Mouse (Mus musculus): ENCODE data around the gene Ifnlr1. TPM values are rescaled to one million over a fixed set of nuclear protein-coding genes. Genes with fewer than 3 reads are reported as not detected.
"Not testable (repeated sequence)": the region's sequence is repeated elsewhere in the genome, so short reads cannot be mapped to it uniquely, and the experiment has no call there.

The Ifnlr1 gene
- 0.42 and 0.65 TPM in 2 replicates for polyA plus RNA-seq (2016; fragmentation: Nextera tagmentation; extraction: Ambion mirVana)

- Histone ChIP-seq H3K4me2 (replicated peaks) (peak within 1 kb of the TSS; percentile 97), H3K4me3 (peak within 1 kb of the TSS; percentile 51), H3K36me3 (no peaks in the 10 kb centered on the region), H3K9me3 (replicated peaks) (no peaks in the 10 kb centered on the region), H3K4me1 (peaks cover 16% of the 10 kb centered on the region), H3K27me3 (peaks cover 58% of the 10 kb centered on the region), H3K9ac (peak within 1 kb of the TSS; percentile 66), H3K27ac (no peak within 1 kb of the TSS)
- 1% methylated on average over 41 of the region's 41 CpGs for WGBS
- ATAC-seq (ENCODE audit: low FRiP score): no peak
Observed at GRCm38 (mm10) chr4:135685906-135686567, at the start of gene Ifnlr1. Gene Ifnlr1, plus strand, starts transcription at chr4:135686287.

GRCm38 (mm10) chr4:135641302-135642079 lies 44.6 kb upstream of the Ifnlr1 start:
- WGBS: 79% methylated on average over 8 of the region's 8 CpGs
- H3K4me3 ChIP-seq; ATAC-seq (ENCODE audit: low FRiP score); H3K9ac ChIP-seq; H3K9me3 ChIP-seq (replicated peaks); H3K27ac ChIP-seq; H3K4me2 ChIP-seq (replicated peaks); H3K27me3 ChIP-seq; H3K4me1 ChIP-seq; H3K36me3 ChIP-seq: not testable (repeated sequence)

- Histone ChIP-seq H3K36me3 (no peaks in the 10 kb centered on the region), H3K9ac (no peak overlapping the region), H3K9me3 (replicated peaks) (no peaks in the 10 kb centered on the region), H3K27me3 (no peaks in the 10 kb centered on the region; the same call in 1 of the 2 replicates), H3K4me1 (0 out of 2 replicates have a peak, but pooled peaks cover 7% of the 10 kb centered on the region), H3K27ac (no peak overlapping the region), H3K4me3 (no peak overlapping the region), H3K4me2 (replicated peaks) (no peak overlapping the region)
- 73% methylated on average over 12 of the region's 12 CpGs for WGBS
- no peak for ATAC-seq (ENCODE audit: low FRiP score)
Observed at GRCm38 (mm10) chr4:135645022-135645637, 41.0 kb upstream of the Ifnlr1 start.

GRCm38 (mm10) chr4:135652966-135653607 lies 33.0 kb upstream of the Ifnlr1 start:
- Histone ChIP-seq H3K9ac (no peak overlapping the region), H3K4me1 (peaks cover 27% of the 10 kb centered on the region), H3K9me3 (replicated peaks) (no peaks in the 10 kb centered on the region), H3K4me3 (no peak overlapping the region), H3K27me3 (no peaks in the 10 kb centered on the region), H3K4me2 (replicated peaks) (no peak overlapping the region), H3K36me3 (no peaks in the 10 kb centered on the region), H3K27ac (no peak overlapping the region)
- WGBS: 55% methylated on average over 11 of the region's 11 CpGs
- ATAC-seq (ENCODE audit: low FRiP score): no peak

GRCm38 (mm10) chr4:135653956-135654355 lies 32.1 kb upstream of the Ifnlr1 start:
- ATAC-seq (ENCODE audit: low FRiP score): no peak
- Histone ChIP-seq H3K4me2 (replicated peaks) (no peak overlapping the region), H3K4me3 (no peak overlapping the region), H3K4me1 (peaks cover 27% of the 10 kb centered on the region), H3K9ac (no peak overlapping the region), H3K27ac (no peak overlapping the region), H3K36me3 (no peaks in the 10 kb centered on the region), H3K27me3 (no peaks in the 10 kb centered on the region), H3K9me3 (replicated peaks) (no peaks in the 10 kb centered on the region)
- WGBS: 93% methylated on average over 7 of the region's 7 CpGs

- no peak overlapping the region for H3K4me3 ChIP-seq
- H3K4me2 ChIP-seq (replicated peaks): no peak overlapping the region
- H3K27ac ChIP-seq: no peak overlapping the region
- H3K9me3 ChIP-seq (replicated peaks): no peaks in the 10 kb centered on the region
- no peaks in the 10 kb centered on the region for H3K36me3 ChIP-seq
- WGBS: 25% methylated on average over 7 of the region's 7 CpGs
- no peak for ATAC-seq (ENCODE audit: low FRiP score)
- H3K4me1 ChIP-seq: peaks cover 27% of the 10 kb centered on the region
- H3K27me3 ChIP-seq: no peaks in the 10 kb centered on the region
- H3K9ac ChIP-seq: no peak overlapping the region
Observed at GRCm38 (mm10) chr4:135655499-135655898, 30.6 kb upstream of the Ifnlr1 start.

- 37% methylated on average over 10 of the region's 10 CpGs for WGBS
- Histone ChIP-seq H3K27me3 (no peaks in the 10 kb centered on the region), H3K36me3 (no peaks in the 10 kb centered on the region), H3K4me1 (peaks cover 27% of the 10 kb centered on the region), H3K4me2 (replicated peaks) (peak overlapping the region; percentile 29; the same call in 1 of the 2 replicates), H3K4me3 (no peak overlapping the region), H3K9ac (no peak overlapping the region; the same call in 1 of the 2 replicates), H3K9me3 (replicated peaks) (no peaks in the 10 kb centered on the region), H3K27ac (no peak overlapping the region)
- peak; percentile 26; the same call in 1 of the 2 replicates for ATAC-seq (ENCODE audit: low FRiP score)
Observed at GRCm38 (mm10) chr4:135656094-135656589, 29.9 kb upstream of the Ifnlr1 start.

GRCm38 (mm10) chr4:135658484-135658883 lies 27.6 kb upstream of the Ifnlr1 start:
- no peaks in the 10 kb centered on the region for H3K27me3 ChIP-seq
- ATAC-seq (ENCODE audit: low FRiP score): no peak
- H3K9me3 ChIP-seq (replicated peaks): no peaks in the 10 kb centered on the region
- H3K4me1 ChIP-seq: peaks cover 20% of the 10 kb centered on the region
- H3K4me3 ChIP-seq: no peak overlapping the region
- H3K27ac ChIP-seq: no peak overlapping the region
- H3K4me2 ChIP-seq (replicated peaks): no peak overlapping the region
- WGBS: 79% methylated on average over 5 of the region's 5 CpGs
- no peaks in the 10 kb centered on the region for H3K36me3 ChIP-seq
- H3K9ac ChIP-seq: no peak overlapping the region

- 87% methylated on average over 12 of the region's 12 CpGs for WGBS
- no peak overlapping the region for H3K4me2 ChIP-seq (replicated peaks)
- no peaks in the 10 kb centered on the region for H3K36me3 ChIP-seq
- H3K27ac ChIP-seq: no peak overlapping the region
- peaks cover 20% of the 10 kb centered on the region for H3K4me1 ChIP-seq
- no peaks in the 10 kb centered on the region for H3K27me3 ChIP-seq
- H3K4me3 ChIP-seq: no peak overlapping the region
- ATAC-seq (ENCODE audit: low FRiP score): no peak
- H3K9me3 ChIP-seq (replicated peaks): no peaks in the 10 kb centered on the region
- H3K9ac ChIP-seq: no peak overlapping the region
Observed at GRCm38 (mm10) chr4:135658899-135659298, 27.2 kb upstream of the Ifnlr1 start.

- Histone ChIP-seq H3K4me2 (replicated peaks) (no peak overlapping the region), H3K36me3 (no peaks in the 10 kb centered on the region), H3K27ac (no peak overlapping the region), H3K4me1 (peaks cover 4% of the 10 kb centered on the region), H3K4me3 (no peak overlapping the region), H3K27me3 (no peaks in the 10 kb centered on the region), H3K9me3 (replicated peaks) (no peaks in the 10 kb centered on the region), H3K9ac (no peak overlapping the region)
- WGBS: 43% methylated on average over 6 of the region's 6 CpGs
- ATAC-seq (ENCODE audit: low FRiP score): no peak
Observed at GRCm38 (mm10) chr4:135661082-135661809, 24.8 kb upstream of the Ifnlr1 start.

GRCm38 (mm10) chr4:135661994-135662393 lies 24.1 kb upstream of the Ifnlr1 start:
- 79% methylated on average over 6 of the region's 6 CpGs for WGBS
- no peaks in the 10 kb centered on the region for H3K4me1 ChIP-seq
- H3K9me3 ChIP-seq (replicated peaks): no peaks in the 10 kb centered on the region
- no peak overlapping the region for H3K4me2 ChIP-seq (replicated peaks)
- H3K4me3 ChIP-seq: no peak overlapping the region
- H3K27me3 ChIP-seq: 0 out of 2 replicates have a peak, but pooled peaks cover 5% of the 10 kb centered on the region
- no peak for ATAC-seq (ENCODE audit: low FRiP score)
- no peaks in the 10 kb centered on the region for H3K36me3 ChIP-seq
- no peak overlapping the region for H3K9ac ChIP-seq
- no peak overlapping the region for H3K27ac ChIP-seq
